In genomic region chr3:121686408-121686911, GRCm38 (mm10) we compare ENCODE assay signal across 12 mouse cellular contexts. TPM values are rescaled to one million over a fixed set of nuclear protein-coding genes. Genes with fewer than 3 reads are reported as not detected.
DNase-seq lines count a peak whose midpoint lies in the region; ATAC-seq and TF ChIP-seq lines count a peak whose summit lies in the region.
"Had no signal": no experiment of that assay in that cellular context is flagged by ENCODE, and none has a peak within 500 bp of the region (broad histone marks: within the 10 kb centered on the region; RNA-seq: fewer than 3 reads in every experiment).

No protein-coding gene starts in this region.

- H3K4me3 ChIP-seq in cerebellum, adult 2 months (replicated peaks; ENCODE audit: insufficient read depth, low read depth, low read length) = no peak overlapping the region
- no peak overlapping the region for H3K4me3 ChIP-seq in midbrain, embryonic 13.5 days (replicated peaks)
- no peak overlapping the region for H3K4me3 ChIP-seq in midbrain, embryonic 10.5 days
- no peak overlapping the region for H3K4me3 ChIP-seq in hindbrain, postnatal 0 days (ENCODE audit: low read length)
- H3K4me3 ChIP-seq in olfactory bulb, adult 2 months (ENCODE audit: insufficient read depth, low read depth, low read length) = no peak overlapping the region
- no peak overlapping the region for H3K4me3 ChIP-seq in lung, postnatal 0 days (ENCODE audit: low read depth, low read length)
- H3K4me3 ChIP-seq: limb, embryonic 15.5 days; megakaryocyte, embryonic 14.5 days had no signal

- no peaks in the 10 kb centered on the region for H3K9me3 ChIP-seq in midbrain, embryonic 13.5 days
- H3K9me3 ChIP-seq in midbrain, embryonic 10.5 days (replicated peaks) = no peaks in the 10 kb centered on the region
- no peaks in the 10 kb centered on the region for H3K9me3 ChIP-seq in hindbrain, postnatal 0 days (ENCODE audit: low read length)
- H3K9me3 ChIP-seq in lung, postnatal 0 days (ENCODE audit: low read length) = no peaks in the 10 kb centered on the region
- H3K9me3 ChIP-seq: limb, embryonic 15.5 days; megakaryocyte, embryonic 14.5 days had no signal

- no peak overlapping the region for H3K9ac ChIP-seq in midbrain, embryonic 13.5 days (replicated peaks)
- no peak overlapping the region for H3K9ac ChIP-seq in hindbrain, postnatal 0 days (replicated peaks; ENCODE audit: low read length)
- no peak overlapping the region for H3K9ac ChIP-seq in lung, postnatal 0 days (replicated peaks; ENCODE audit: low read depth)
- H3K9ac ChIP-seq: limb, embryonic 15.5 days had no signal

- H3K27me3 ChIP-seq in cerebellum, adult 2 months (ENCODE audit: control insufficient read depth, insufficient read depth, low read length) = no peaks in the 10 kb centered on the region
- H3K27me3 ChIP-seq in midbrain, embryonic 13.5 days = no peaks in the 10 kb centered on the region
- H3K27me3 ChIP-seq in midbrain, embryonic 10.5 days (ENCODE audit: low read depth, poor library complexity, severe bottlenecking) = no peaks in the 10 kb centered on the region; the same call in 1 of the 2 replicates
- H3K27me3 ChIP-seq in hindbrain, postnatal 0 days (ENCODE audit: insufficient read depth, low read length) = no peaks in the 10 kb centered on the region
- no peaks in the 10 kb centered on the region for H3K27me3 ChIP-seq in lung, postnatal 0 days (replicated peaks; ENCODE audit: insufficient read depth, low read length)
- H3K27me3 ChIP-seq: limb, embryonic 15.5 days had no signal

- no peak overlapping the region for H3K27ac ChIP-seq in cerebellum, adult 2 months (ENCODE audit: insufficient read depth, low read length)
- no peak overlapping the region for H3K27ac ChIP-seq in midbrain, embryonic 13.5 days
- H3K27ac ChIP-seq in midbrain, embryonic 10.5 days (replicated peaks) = no peak overlapping the region
- no peak overlapping the region for H3K27ac ChIP-seq in hindbrain, postnatal 0 days
- peak overlapping the region; percentile 30; the same call in 1 of the 2 replicates for H3K27ac ChIP-seq in olfactory bulb, adult 2 months (ENCODE audit: insufficient read depth, low read depth, low read length)
- H3K27ac ChIP-seq in lung, postnatal 0 days (ENCODE audit: low read length) = no peak overlapping the region
- H3K27ac ChIP-seq: limb, embryonic 15.5 days had no signal

- peak; percentile 67 for ATAC-seq in midbrain, embryonic 13.5 days
- ATAC-seq in hindbrain, postnatal 0 days = peak; percentile 32; the same call in 1 of the 2 replicates
- no peak for ATAC-seq in lung, postnatal 0 days

- DNase-seq in cerebellum, adult 2 months = peak; percentile 19 to 23
- no peak for DNase-seq in cerebellum, adult 18-20 months
- DNase-seq in midbrain, embryonic 10.5 days (ENCODE audit: low spot score) = no peak
- peak; percentile 50 for DNase-seq in hindbrain, postnatal 0 days (ENCODE audit: low spot score)
- no peak for DNase-seq in lung, postnatal 0 days (ENCODE audit: low spot score)
- no peak for DNase-seq in urinary bladder, postnatal 10 days (ENCODE audit: low spot score)
- DNase-seq: heart, postnatal 4 days had no signal

- 29% methylated on average over 4 of the region's 4 CpGs for WGBS in cerebellum, adult 2 months
- 80% methylated on average over 4 of the region's 4 CpGs for WGBS in midbrain, embryonic 13.5 days
- WGBS in midbrain, embryonic 10.5 days = 88% methylated on average over 4 of the region's 4 CpGs
- WGBS in hindbrain, postnatal 0 days = 50% methylated on average over 4 of the region's 4 CpGs
- WGBS in olfactory bulb, adult 2 months = 22% methylated on average over 4 of the region's 4 CpGs
- 81% methylated on average over 4 of the region's 4 CpGs for WGBS in lung, postnatal 0 days

- TF ChIP-seq CTCF in cerebellum, adult 2 months (IDR thresholded peaks at IDR 0.05; ENCODE audit: borderline replicate concordance, insufficient read depth, low read depth, low read length) = no peak
- no peak for TF ChIP-seq CTCF in hindbrain, postnatal 0 days (IDR thresholded peaks at IDR 0.05; ENCODE audit: low read depth)
- no peak for TF ChIP-seq CTCF in olfactory bulb, adult 2 months (IDR thresholded peaks at IDR 0.05; ENCODE audit: insufficient read depth, low read depth, low read length)
- TF ChIP-seq CTCF in lung, postnatal 0 days (IDR thresholded peaks at IDR 0.05) = no peak

- no peak for TF ChIP-seq POLR2A in cerebellum, adult 2 months (IDR thresholded peaks at IDR 0.05; ENCODE audit: borderline replicate concordance, insufficient read depth, low read length)
- TF ChIP-seq POLR2A in olfactory bulb, adult 2 months (IDR thresholded peaks at IDR 0.05; ENCODE audit: insufficient read depth, low read depth, low read length) = no peak

- H3K4me2 ChIP-seq in midbrain, embryonic 13.5 days (replicated peaks) = no peak overlapping the region
- no peak overlapping the region for H3K4me2 ChIP-seq in hindbrain, postnatal 0 days (ENCODE audit: low read depth, low read length)
- no peak overlapping the region for H3K4me2 ChIP-seq in lung, postnatal 0 days (replicated peaks; ENCODE audit: low read depth, low read length)
- H3K4me2 ChIP-seq: limb, embryonic 15.5 days had no signal

- no peaks in the 10 kb centered on the region for H3K4me1 ChIP-seq in cerebellum, adult 2 months (ENCODE audit: control insufficient read depth, insufficient read depth, low read length)
- no peaks in the 10 kb centered on the region for H3K4me1 ChIP-seq in midbrain, embryonic 13.5 days (replicated peaks)
- H3K4me1 ChIP-seq in midbrain, embryonic 10.5 days = no peaks in the 10 kb centered on the region; the same call in 1 of the 2 replicates
- H3K4me1 ChIP-seq in hindbrain, postnatal 0 days (ENCODE audit: insufficient read depth, low read length) = no peaks in the 10 kb centered on the region
- H3K4me1 ChIP-seq in olfactory bulb, adult 2 months (ENCODE audit: control insufficient read depth, insufficient read depth, low read length) = peaks cover 2% of the 10 kb centered on the region; the same call in 1 of the 2 replicates
- H3K4me1 ChIP-seq in lung, postnatal 0 days (ENCODE audit: insufficient read depth, low read depth, low read length) = no peaks in the 10 kb centered on the region
- H3K4me1 ChIP-seq: limb, embryonic 15.5 days; megakaryocyte, embryonic 14.5 days had no signal

- H3K36me3 ChIP-seq in midbrain, embryonic 13.5 days = no peaks in the 10 kb centered on the region
- H3K36me3 ChIP-seq in midbrain, embryonic 10.5 days = no peaks in the 10 kb centered on the region
- no peaks in the 10 kb centered on the region for H3K36me3 ChIP-seq in hindbrain, postnatal 0 days (ENCODE audit: insufficient read depth, low read length)
- H3K36me3 ChIP-seq in lung, postnatal 0 days (ENCODE audit: insufficient read depth, low read length) = no peaks in the 10 kb centered on the region
- H3K36me3 ChIP-seq: limb, embryonic 15.5 days had no signal

- no peak for TF ChIP-seq EP300 in lung, postnatal 0 days (IDR thresholded peaks at IDR 0.05)

RNA-seq across cellular contexts. Expression of gene 4930432M17Rik, which starts 15.9 kb away (rescaled TPM):
- polyA plus RNA-seq in cerebellum, adult 2 months (2012; rRNA removed) = not detected in 2 replicates
- polyA plus RNA-seq in midbrain, embryonic 13.5 days (2015; fragmentation: Nextera tagmentation; extraction: Ambion mirVana) = not detected in 2 replicates
- not detected in 2 replicates for polyA plus RNA-seq in midbrain, embryonic 10.5 days (2016; fragmentation: Nextera tagmentation; extraction: Ambion mirVana)
- not detected in 2 replicates for total RNA-seq in hindbrain, postnatal 0 days (2014; rRNA removed)
- polyA plus RNA-seq in hindbrain, postnatal 0 days (2015; fragmentation: Nextera tagmentation; extraction: Ambion mirVana) = not detected in 2 replicates
- not detected in 2 replicates for polyA plus RNA-seq in olfactory bulb, adult 2 months (2012; ENCODE audit: insufficient read depth, insufficient read length, low replicate concordance, missing spikeins)
- polyA plus RNA-seq in lung, postnatal 0 days (2015; fragmentation: Nextera tagmentation; extraction: Ambion mirVana) = not detected in 2 replicates
- total RNA-seq: gastrocnemius, adult 8-10 months; heart, postnatal 4 days had no signal
- polyA plus RNA-seq: limb, embryonic 15.5 days had no signal

RNA-seq across cellular contexts. Expression of gene F3, which starts 36.9 kb away (rescaled TPM):
- polyA plus RNA-seq in cerebellum, adult 2 months (2012; rRNA removed) = 56.6 and 66.9 TPM in 2 replicates
- polyA plus RNA-seq in midbrain, embryonic 13.5 days (2015; fragmentation: Nextera tagmentation; extraction: Ambion mirVana) = 5.0 and 5.5 TPM in 2 replicates
- polyA plus RNA-seq in midbrain, embryonic 10.5 days (2016; fragmentation: Nextera tagmentation; extraction: Ambion mirVana) = 4.6 and 5.8 TPM in 2 replicates
- 12.0 and 16.1 TPM in 2 replicates for total RNA-seq in hindbrain, postnatal 0 days (2014; rRNA removed)
- 15.2 and 18.9 TPM in 2 replicates for polyA plus RNA-seq in hindbrain, postnatal 0 days (2015; fragmentation: Nextera tagmentation; extraction: Ambion mirVana)
- polyA plus RNA-seq in olfactory bulb, adult 2 months (2012; ENCODE audit: insufficient read depth, insufficient read length, low replicate concordance, missing spikeins) = not detected in 2 replicates
- 99.3 and 129 TPM in 2 replicates for polyA plus RNA-seq in lung, postnatal 0 days (2015; fragmentation: Nextera tagmentation; extraction: Ambion mirVana)

Comparison
In these comparisons a context has a peak if more than half of its experiments do, and no peak if none do; other contexts are left out.
1. DNase-seq: peak in cerebellum, adult 2 months (2 of 2) and hindbrain, postnatal 0 days (single experiment); none in cerebellum, adult 18-20 months (0 of 2), midbrain, embryonic 10.5 days (single experiment), lung, postnatal 0 days (single experiment) and urinary bladder, postnatal 10 days (single experiment).